Mouse (Mus musculus) testis, adult 2 months (tissue): ENCODE measurements around the gene Gm14226. TPM values are rescaled to one million over a fixed set of nuclear protein-coding genes. Genes with fewer than 3 reads are reported as not detected.
"Not testable (repeated sequence)": the region's sequence is repeated elsewhere in the genome, so short reads cannot be mapped to it uniquely, and the experiment has no call there.

Experiments used
- H3K27ac ChIP-seq: fragments of 200-500 bp; 2 replicates; pipeline ENCODE4 v1.5.1; 2012; ENCODE audit warnings: low read depth, low read length; ENCODE audit not compliant: control insufficient read depth, insufficient read depth
- H3K27me3 ChIP-seq: fragments of 200-500 bp; 2 replicates; pipeline ENCODE4 v1.6.1; 2012; ENCODE audit warnings: mild to moderate bottlenecking, low read length, moderate library complexity; ENCODE audit not compliant: control insufficient read depth, insufficient read depth
- H3K36me3 ChIP-seq: fragments of 200-500 bp; 2 replicates; pipeline ENCODE4 v1.6.1; 2012; ENCODE audit warnings: mild to moderate bottlenecking, low read length; ENCODE audit not compliant: control insufficient read depth, insufficient read depth
- H3K4me1 ChIP-seq: fragments of 200-500 bp; 2 replicates; pipeline ENCODE4 v1.6.1; 2012; ENCODE audit warnings: low read length; ENCODE audit not compliant: control insufficient read depth, insufficient read depth
- H3K4me3 ChIP-seq: fragments of 200-500 bp; 2 replicates; pipeline ENCODE4 v1.5.1; 2012; ENCODE audit warnings: low read depth, mild to moderate bottlenecking, low read length, moderate library complexity, mixed read lengths; ENCODE audit not compliant: control insufficient read depth
- CTCF ChIP-seq: fragments of 200-500 bp; IDR thresholded peaks from 2 replicates; pipeline ENCODE4 v1.5.1; 2012; ENCODE audit warnings: low read depth, mild to moderate bottlenecking, inconsistent platforms, low read length, moderate library complexity; ENCODE audit not compliant: control insufficient read depth, insufficient read depth, insufficient replicate concordance
- POLR2A ChIP-seq: fragments of 200-500 bp; IDR thresholded peaks from 2 replicates; pipeline ENCODE4 v1.6.1; 2012; ENCODE audit warnings: low read depth, mild to moderate bottlenecking, inconsistent platforms, low read length, moderate library complexity; ENCODE audit not compliant: control insufficient read depth
- polyA plus RNA-seq: library from polyadenylated mRNA; depleted of rRNA; stranded (reverse); fragments of >200 nt; gene quantifications from 2 replicates; pipeline ENCODE4 v1.2.3, GENCODE M21; 2012

Gene Gm14226
- polyA plus RNA-seq, 1 experiment: 58.7 TPM

GRCm38 (mm10) chr2:155051622-155052351, 33.7 kb downstream of the Gm14226 start:
- TF ChIP-seq POLR2A (no peak), CTCF (no peak)
- H3K36me3 ChIP-seq: no peaks in the 10 kb centered on the region
- H3K4me3 ChIP-seq: no peak overlapping the region
- H3K27ac ChIP-seq: peak overlapping the region; percentile 85
- peaks cover 15% of the 10 kb centered on the region for H3K4me1 ChIP-seq
- H3K27me3 ChIP-seq: no peaks in the 10 kb centered on the region

DNA sequence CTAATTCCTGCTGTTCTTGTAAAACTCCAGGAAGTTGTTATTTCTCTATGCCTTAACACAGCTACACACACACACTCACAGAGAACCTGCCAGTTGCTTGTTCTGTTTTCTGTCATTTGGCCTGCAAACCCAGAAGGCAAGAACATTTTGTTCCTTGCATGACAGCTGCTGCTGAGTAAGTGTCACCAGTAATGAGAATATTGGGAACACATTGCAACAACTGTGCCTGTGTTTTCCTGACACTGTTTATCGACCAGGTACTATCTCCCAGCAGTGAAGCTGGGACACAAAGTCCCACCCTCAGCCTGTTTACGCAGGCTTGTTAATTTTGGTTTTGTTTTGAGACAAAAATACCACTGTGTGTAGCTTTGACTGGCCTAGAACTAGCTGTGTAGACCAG, 34.6 kb downstream of the Gm14226 start:
- H3K4me3 ChIP-seq: no peak overlapping the region
- peak overlapping the region; percentile 72 for H3K27ac ChIP-seq
- no peak for TF ChIP-seq CTCF
- no peak for TF ChIP-seq POLR2A
- peaks cover 15% of the 10 kb centered on the region for H3K4me1 ChIP-seq
- no peaks in the 10 kb centered on the region for H3K27me3 ChIP-seq
- no peaks in the 10 kb centered on the region for H3K36me3 ChIP-seq

GRCm38 (mm10) chr2:155053512-155053911, 35.4 kb downstream of the Gm14226 start:
- H3K36me3 ChIP-seq, H3K27ac ChIP-seq, H3K4me3 ChIP-seq, H3K27me3 ChIP-seq: not testable (repeated sequence)
- H3K4me1 ChIP-seq: peaks cover 15% of the 10 kb centered on the region

DNA sequence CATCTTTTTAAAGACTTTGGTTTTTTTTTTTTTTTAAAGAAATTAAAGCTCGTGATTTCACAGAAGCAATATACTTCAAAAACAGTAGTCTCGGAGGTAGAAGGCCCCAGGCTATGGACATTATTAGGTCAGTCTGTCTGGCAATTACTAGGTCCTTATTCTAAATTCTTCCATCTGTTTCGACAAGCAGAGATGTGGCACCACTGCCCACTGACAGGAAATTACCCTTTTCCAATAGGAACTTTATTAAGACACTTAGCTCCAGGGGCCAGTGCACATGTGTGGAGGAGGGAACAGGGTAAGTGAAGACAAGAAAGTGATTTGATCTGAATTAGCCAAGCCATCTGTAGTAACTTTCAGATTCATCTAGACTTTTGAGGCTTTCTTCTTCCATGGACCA, 36.6 kb downstream of the Gm14226 start:
- Histone ChIP-seq H3K27ac (no peak overlapping the region), H3K27me3 (no peaks in the 10 kb centered on the region), H3K4me1 (peaks cover 15% of the 10 kb centered on the region), H3K36me3 (no peaks in the 10 kb centered on the region), H3K4me3 (no peak overlapping the region)
- TF ChIP-seq POLR2A: no peak
- no peak for TF ChIP-seq CTCF

GRCm38 (mm10) chr2:155056076-155056578, 38.1 kb downstream of the Gm14226 start:
- H3K27ac ChIP-seq: no peak overlapping the region
- no peaks in the 10 kb centered on the region for H3K36me3 ChIP-seq
- H3K4me1 ChIP-seq: peaks cover 9% of the 10 kb centered on the region
- H3K4me3 ChIP-seq: no peak overlapping the region
- TF ChIP-seq CTCF (no peak), POLR2A (no peak)
- H3K27me3 ChIP-seq: no peaks in the 10 kb centered on the region

- H3K4me3 ChIP-seq: no peak overlapping the region
- TF ChIP-seq POLR2A: no peak
- TF ChIP-seq CTCF: no peak
- H3K27ac ChIP-seq: no peak overlapping the region
- H3K27me3 ChIP-seq: no peaks in the 10 kb centered on the region
- H3K36me3 ChIP-seq: peaks cover 1% of the 10 kb centered on the region; the same call in 1 of the 2 replicates
- no peaks in the 10 kb centered on the region for H3K4me1 ChIP-seq
Observed at GRCm38 (mm10) chr2:155057361-155057760, 39.3 kb downstream of the Gm14226 start.

DNA sequence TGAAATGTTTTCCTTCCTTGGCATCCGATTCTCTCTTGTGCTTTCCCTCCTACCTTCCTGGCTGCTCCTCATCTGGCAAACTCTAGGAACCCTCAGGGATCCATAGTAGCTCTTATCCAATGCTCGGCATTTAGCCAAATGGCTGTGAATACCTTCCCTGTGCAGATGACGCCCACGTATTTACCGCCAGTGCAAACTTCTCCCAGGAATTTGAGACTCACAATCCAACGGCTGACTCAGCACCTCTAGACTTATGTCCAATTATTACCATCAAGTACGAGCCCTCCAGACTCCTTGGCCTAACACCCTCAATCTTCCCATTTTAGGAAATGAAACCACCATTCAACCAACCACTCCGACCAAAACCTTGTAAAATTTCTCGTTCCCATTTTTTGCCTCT, 53.0 kb downstream of the Gm14226 start:
- H3K27me3 ChIP-seq: no peaks in the 10 kb centered on the region
- H3K27ac ChIP-seq: no peak overlapping the region
- H3K36me3 ChIP-seq: no peaks in the 10 kb centered on the region
- peaks cover 8% of the 10 kb centered on the region for H3K4me1 ChIP-seq
- H3K4me3 ChIP-seq: no peak overlapping the region
- TF ChIP-seq POLR2A: no peak
- no peak for TF ChIP-seq CTCF
